Mouse (Mus musculus): ENCODE data around the gene Wfdc6a. TPM values are rescaled to one million over a fixed set of nuclear protein-coding genes. Genes with fewer than 3 reads are reported as not detected.

Gene Wfdc6a
- total and polyA plus RNA-seq, 3 experiments, result not detected

DNA sequence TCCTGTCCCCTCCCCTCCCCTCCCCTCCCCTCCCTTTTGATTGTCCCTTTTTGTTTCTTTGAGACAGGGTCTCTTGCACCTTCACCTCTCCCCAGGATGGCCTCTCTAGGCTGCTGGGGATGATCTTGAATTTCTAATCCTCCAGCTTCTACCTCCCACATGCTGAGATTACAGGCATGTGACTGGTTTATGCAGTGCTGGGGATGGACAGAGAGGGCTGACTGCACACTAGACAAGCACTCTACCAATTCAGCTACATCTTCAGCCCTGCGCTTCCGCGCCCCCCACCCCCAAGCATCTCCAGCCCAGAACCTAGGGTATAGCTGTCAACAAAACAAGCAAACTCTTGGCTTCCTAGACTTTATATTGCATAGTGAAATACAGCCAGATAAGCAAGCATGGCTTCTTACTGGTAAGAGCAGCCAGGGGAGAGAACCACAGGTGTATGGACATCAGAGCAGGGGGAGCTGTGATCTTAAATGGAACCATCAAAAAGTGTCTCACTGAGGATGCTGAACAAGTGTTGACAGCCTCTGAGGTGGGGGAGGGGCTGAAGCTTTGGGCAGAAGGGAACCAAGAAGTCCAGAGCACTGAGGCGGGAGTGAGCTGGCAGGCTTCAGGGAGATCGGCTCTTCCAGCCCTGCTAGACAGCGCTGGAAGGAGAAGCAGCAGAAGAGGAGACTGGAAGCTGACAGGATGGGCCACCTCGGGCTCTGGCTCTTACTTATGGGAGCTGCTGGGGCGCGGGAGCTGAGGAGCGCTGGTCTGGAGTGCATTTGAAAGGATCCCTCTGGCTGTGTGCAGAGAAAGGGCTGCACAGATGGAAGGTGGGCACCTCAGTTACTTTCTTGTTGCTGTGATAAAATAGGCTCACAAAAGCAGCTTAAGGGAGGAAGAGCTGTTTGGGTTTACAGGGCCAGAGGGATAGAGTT lies 35.0 kb downstream of the Wfdc6a start:
- H3K27me3 ChIP-seq (ENCODE audit: control insufficient read depth in 1 of 2, insufficient read depth in 2 of 2, low read length in 2 of 2), result peaks cover 5 to 6% of the 10 kb centered on the region in 2 experiments
- no peak for DNase-seq (ENCODE audit: low read depth, low spot score)
- H3K79me2 ChIP-seq (ENCODE audit: control insufficient read depth, insufficient read depth, low read length, poor library complexity), result no peaks in the 10 kb centered on the region
- TF ChIP-seq NRF1 (IDR thresholded peaks at IDR 0.05; ENCODE audit: insufficient read depth, low read depth, low read length, poor library complexity, severe bottlenecking) (no peak), USF2 (IDR thresholded peaks at IDR 0.05; ENCODE audit: borderline replicate concordance in 1 of 2, insufficient read depth in 1 of 2, low read depth in 1 of 2, low read length in 2 of 2) (no peak), E2F4 (IDR thresholded peaks at IDR 0.05; ENCODE audit: borderline replicate concordance, low read depth, low read length) (no peak), GATA1 (IDR thresholded peaks at IDR 0.05; ENCODE audit: low read depth, low read length) (no peak), KAT2A (conservative IDR thresholded peaks at IDR 0.05; ENCODE audit: low read depth, low read length) (no peak), MYB (IDR thresholded peaks at IDR 0.05; ENCODE audit: low read depth, low read length) (no peak), TCF12 (IDR thresholded peaks at IDR 0.05; ENCODE audit: low read depth, low read length) (no peak), ELF1 (IDR thresholded peaks at IDR 0.05; ENCODE audit: low read depth, low read length) (no peak), MYC (IDR thresholded peaks at IDR 0.05; ENCODE audit: low read depth, low read length) (no peak), ETS1 (IDR thresholded peaks at IDR 0.05; ENCODE audit: low read depth, low read length) (no peak), CHD2 (IDR thresholded peaks at IDR 0.05; ENCODE audit: low read length) (no peak), SIN3A (IDR thresholded peaks at IDR 0.05; ENCODE audit: low read length) (no peak), NELFE (IDR thresholded peaks at IDR 0.05; ENCODE audit: low read depth, low read length) (no peak), ZMIZ1 (IDR thresholded peaks at IDR 0.05; ENCODE audit: low read depth, low read length) (no peak), CHD1 (IDR thresholded peaks at IDR 0.05; ENCODE audit: low read depth, low read length) (no peak)
- H3K36me3 ChIP-seq (ENCODE audit: control insufficient read depth in 1 of 2, insufficient read depth in 2 of 2, low read length in 2 of 2), result no peaks in the 10 kb centered on the region
- H3K4me3 ChIP-seq (ENCODE audit: control insufficient read depth in 1 of 2, insufficient read depth in 1 of 2, low read depth in 2 of 2, low read length in 2 of 2), result no peak overlapping the region
- no peaks in the 10 kb centered on the region for H3K9me3 ChIP-seq (replicated peaks; ENCODE audit: insufficient read depth, low read length)
- H3K27ac ChIP-seq (ENCODE audit: control insufficient read depth, low read depth, low read length), result no peak overlapping the region
- H3K9ac ChIP-seq (ENCODE audit: control insufficient read depth, low read depth, low read length, poor library complexity, severe bottlenecking), result no peak overlapping the region
- H3K4me1 ChIP-seq (ENCODE audit: control insufficient read depth in 1 of 2, insufficient read depth in 2 of 2, low read length in 2 of 2), result no peaks in the 10 kb centered on the region

DNA sequence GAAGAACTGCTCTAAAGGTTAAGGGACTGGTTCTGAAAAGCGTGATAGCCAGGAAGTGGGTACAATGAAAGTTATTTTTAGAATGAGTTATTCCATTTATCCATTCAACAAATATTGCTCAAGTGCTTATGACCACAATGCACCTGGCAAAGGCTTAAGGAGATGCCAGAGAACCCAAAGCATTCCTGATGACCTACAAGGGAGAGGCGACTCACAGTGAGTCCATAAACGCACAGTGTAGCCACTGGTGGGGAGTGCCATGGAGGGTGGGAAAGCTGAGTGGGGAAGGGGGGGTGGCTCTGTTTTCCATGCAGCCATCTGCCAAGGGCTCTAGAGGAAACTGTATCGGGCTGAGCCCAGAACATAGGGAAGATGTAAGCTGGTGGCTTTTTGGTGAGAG lies 35.9 kb downstream of the Wfdc6a start:
- Histone ChIP-seq H3K27ac (ENCODE audit: control insufficient read depth, low read depth, low read length) (no peak overlapping the region), H3K4me3 (ENCODE audit: control insufficient read depth in 1 of 2, insufficient read depth in 1 of 2, low read depth in 2 of 2, low read length in 2 of 2) (no peak overlapping the region), H3K4me1 (ENCODE audit: control insufficient read depth in 1 of 2, insufficient read depth in 2 of 2, low read length in 2 of 2) (no peaks in the 10 kb centered on the region), H3K9ac (ENCODE audit: control insufficient read depth, low read depth, low read length, poor library complexity, severe bottlenecking) (no peak overlapping the region), H3K9me3 (replicated peaks; ENCODE audit: insufficient read depth, low read length) (no peaks in the 10 kb centered on the region), H3K36me3 (ENCODE audit: control insufficient read depth in 1 of 2, insufficient read depth in 2 of 2, low read length in 2 of 2) (no peaks in the 10 kb centered on the region), H3K27me3 (ENCODE audit: control insufficient read depth in 1 of 2, insufficient read depth in 2 of 2, low read length in 2 of 2) (peaks cover 4 to 5% of the 10 kb centered on the region in 2 experiments), H3K79me2 (ENCODE audit: control insufficient read depth, insufficient read depth, low read length, poor library complexity) (no peaks in the 10 kb centered on the region)
- TF ChIP-seq POLR2AphosphoS2 (IDR thresholded peaks at IDR 0.05; ENCODE audit: low read length), result no peak
- TF ChIP-seq CHD2 (IDR thresholded peaks at IDR 0.05; ENCODE audit: low read length), result no peak
- no peak for TF ChIP-seq ZKSCAN1 (IDR thresholded peaks at IDR 0.05; ENCODE audit: low read depth, low read length)
- no peak for TF ChIP-seq RCOR1 (IDR thresholded peaks at IDR 0.05; ENCODE audit: low read depth, low read length)
- TF ChIP-seq ZC3H11A (IDR thresholded peaks at IDR 0.05; ENCODE audit: low read depth, low read length), result no peak
- TF ChIP-seq UBTF (IDR thresholded peaks at IDR 0.05; ENCODE audit: borderline replicate concordance, insufficient read depth, low read depth, low read length), result no peak
- TF ChIP-seq ZMIZ1 (IDR thresholded peaks at IDR 0.05; ENCODE audit: low read depth, low read length), result no peak
- no peak for TF ChIP-seq USF2 (IDR thresholded peaks at IDR 0.05; ENCODE audit: borderline replicate concordance in 1 of 2, insufficient read depth in 1 of 2, low read depth in 1 of 2, low read length in 2 of 2)
- no peak for DNase-seq (ENCODE audit: low read depth, low spot score)

Measured in MEL (cell line).